Mouse (Mus musculus) forebrain, postnatal 0 days (tissue): ENCODE measurements around the gene Lman2. TPM values are rescaled to one million over a fixed set of nuclear protein-coding genes. Genes with fewer than 3 reads are reported as not detected.

Source experiments
- ATAC-seq: fragments of 200-750 bp; cut with Nextera tagmentation; 2 replicates; pipeline ENCODE4 v1.8.0; 2017; ENCODE audit warnings: mild to moderate bottlenecking, moderate library complexity
- DNase-seq: peaks from one replicate; pipeline ENCODE4 v3.0.0-alpha.2; 2015
- H3K27ac ChIP-seq: fragments of 300-500 bp; sonication (generic); 2 replicates; pipeline ENCODE4 v1.5.1; 2014; ENCODE audit warnings: low read depth, mild to moderate bottlenecking, antibody characterized with exemption, low read length, moderate library complexity, mixed read lengths
- H3K27me3 ChIP-seq: fragments of 300-500 bp; sonication (generic); 2 replicates; pipeline ENCODE4 v1.6.1; 2014; ENCODE audit warnings: mild to moderate bottlenecking, low read length, mixed read lengths; ENCODE audit not compliant: insufficient read depth
- H3K36me3 ChIP-seq: fragments of 300-500 bp; sonication (generic); 2 replicates; pipeline ENCODE4 v1.6.1; 2014; ENCODE audit warnings: mild to moderate bottlenecking, moderate library complexity; ENCODE audit not compliant: insufficient read depth
- H3K4me1 ChIP-seq: fragments of 300-500 bp; sonication (generic); 2 replicates; pipeline ENCODE4 v1.6.1; 2014; ENCODE audit warnings: antibody characterized with exemption; ENCODE audit not compliant: insufficient read depth
- H3K4me2 ChIP-seq: fragments of 300-500 bp; sonication (generic); 2 replicates; pipeline ENCODE4 v1.6.1; 2014; ENCODE audit warnings: low read depth, mild to moderate bottlenecking, moderate library complexity
- H3K4me3 ChIP-seq: fragments of 300-500 bp; sonication (generic); 2 replicates; pipeline ENCODE4 v1.5.1; 2014; ENCODE audit warnings: low read depth, low read length, mixed read lengths
- H3K9ac ChIP-seq: fragments of 300-500 bp; sonication (generic); 2 replicates; pipeline ENCODE4 v1.6.1; 2014; ENCODE audit warnings: mild to moderate bottlenecking
- H3K9me3 ChIP-seq: fragments of 300-500 bp; sonication (generic); 2 replicates; pipeline ENCODE4 v1.6.1; 2016; ENCODE audit warnings: low read length
- CTCF ChIP-seq: sonication (generic); IDR thresholded peaks from 2 replicates; pipeline ENCODE4 v1.5.1; 2016; ENCODE audit warnings: antibody characterized with exemption, control low read depth, low read depth
- WGBS: fragments of 180-500 bp; shearing (Covaris S2); extraction: QIAGEN DNeasy Blood & Tissue Kit; methylation state at CpG from one replicate; pipeline ENCODE4 v1.1.7; 2014; 5-methylcytosine and 5-hydroxymethylcytosine counted together
- polyA plus RNA-seq: library from polyadenylated mRNA; unstranded; fragments of >200 nt; fragmentation: Nextera tagmentation; extraction: Ambion mirVana; gene quantifications from 2 replicates; pipeline ENCODE4 v1.2.1, GENCODE M21; 2015
- total RNA-seq: library from RNA; depleted of rRNA; stranded (reverse); fragments of >200 nt; gene quantifications from 2 replicates; pipeline ENCODE4 v1.2.3, GENCODE M21; 2014

Gene Lman2
- total and polyA plus RNA-seq, 2 experiments from 2014 or later: 32.8 to 62.6 TPM

DNA sequence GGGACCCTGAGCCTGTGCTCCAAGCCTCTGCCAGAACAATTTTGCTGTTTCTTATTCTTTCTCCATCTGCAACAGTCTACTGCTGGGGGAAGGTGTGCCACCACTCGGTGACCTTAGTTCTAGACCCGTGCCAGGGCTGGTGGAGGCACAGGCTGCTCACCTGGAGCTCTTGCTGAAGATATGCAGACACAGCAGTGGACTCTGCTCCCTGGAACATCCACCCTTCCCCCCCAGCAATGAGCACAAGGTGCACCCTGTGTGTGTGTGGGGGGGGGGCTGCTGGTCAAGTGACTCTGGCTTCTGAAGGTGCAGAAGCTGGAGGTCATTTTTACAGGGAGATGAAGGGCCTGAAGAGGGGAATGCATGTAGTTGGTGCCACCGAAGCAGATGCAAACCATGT lies 28.1 kb upstream of the Lman2 start:
- H3K4me3 ChIP-seq: no peak overlapping the region
- no peaks in the 10 kb centered on the region for H3K36me3 ChIP-seq
- H3K4me1 ChIP-seq: no peaks in the 10 kb centered on the region
- H3K9me3 ChIP-seq: no peaks in the 10 kb centered on the region
- TF ChIP-seq CTCF: no peak
- no peak overlapping the region for H3K9ac ChIP-seq
- WGBS: 74% methylated on average over 3 of the region's 3 CpGs
- H3K27ac ChIP-seq: no peak overlapping the region
- H3K4me2 ChIP-seq: no peak overlapping the region
- no peak for ATAC-seq
- H3K27me3 ChIP-seq: no peaks in the 10 kb centered on the region
- DNase-seq: no peak

DNA sequence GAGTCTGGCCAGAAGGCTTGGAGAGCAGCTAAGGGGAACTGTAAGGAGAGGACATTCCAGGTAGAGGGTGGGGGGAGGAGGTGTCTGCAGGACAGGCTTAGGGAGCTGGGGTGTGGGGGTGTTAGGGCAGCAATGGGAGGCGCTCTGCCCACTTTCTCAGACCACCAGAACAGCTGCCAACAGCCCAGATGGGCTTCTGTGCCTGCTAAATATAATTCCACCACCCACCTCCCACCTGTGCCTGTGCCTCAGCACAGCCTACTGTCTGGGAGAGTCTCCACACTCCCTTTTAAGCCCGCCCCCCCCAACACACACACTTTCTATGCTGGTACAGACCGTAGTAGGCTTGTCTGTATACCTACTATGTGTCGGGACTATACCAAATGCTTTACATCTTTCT lies 19.2 kb upstream of the Lman2 start:
- Histone ChIP-seq H3K9ac (no peak overlapping the region), H3K27me3 (peaks cover 29% of the 10 kb centered on the region), H3K9me3 (no peaks in the 10 kb centered on the region), H3K4me2 (no peak overlapping the region), H3K36me3 (no peaks in the 10 kb centered on the region), H3K4me3 (no peak overlapping the region), H3K27ac (no peak overlapping the region), H3K4me1 (no peaks in the 10 kb centered on the region)
- WGBS: 76% methylated on average over 4 of the region's 4 CpGs
- DNase-seq (no peak), ATAC-seq (no peak)
- TF ChIP-seq CTCF: no peak

DNA sequence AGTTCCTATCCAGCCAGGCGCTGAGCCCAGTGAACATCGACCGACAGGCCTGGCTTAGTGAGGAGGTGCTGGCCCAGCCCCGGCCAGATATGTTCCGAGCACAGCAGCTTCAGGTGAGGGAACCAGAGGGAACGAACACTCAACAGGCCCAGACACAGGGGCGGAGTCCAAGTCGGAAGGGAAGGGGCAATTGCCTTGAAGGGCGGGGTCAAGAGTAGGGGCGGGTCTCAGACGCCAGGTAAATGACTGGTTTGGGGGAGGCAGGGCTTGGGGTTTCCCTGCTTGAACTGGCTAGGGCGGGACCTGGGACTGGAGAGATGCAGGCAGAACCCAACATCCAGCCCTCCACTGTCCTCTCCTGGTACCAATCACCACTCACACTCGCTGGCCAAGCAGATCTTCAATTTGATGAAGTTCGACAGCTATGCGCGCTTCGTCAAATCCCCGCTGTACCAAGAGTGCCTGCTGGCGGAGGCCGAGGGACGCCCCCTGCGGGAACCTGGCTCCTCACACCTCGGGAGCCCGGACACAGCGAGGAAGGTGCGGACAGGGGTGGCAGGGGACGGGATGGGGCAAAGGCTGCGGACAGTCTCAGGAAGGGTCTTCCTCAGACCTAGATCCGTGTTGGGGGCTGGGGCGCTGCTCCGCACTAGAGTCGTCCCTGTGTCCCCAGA lies 16.5 kb upstream of the Lman2 start:
- H3K4me1 ChIP-seq: no peaks in the 10 kb centered on the region
- ATAC-seq (no peak), DNase-seq (no peak)
- H3K4me3 ChIP-seq: no peak overlapping the region
- H3K4me2 ChIP-seq: no peak overlapping the region
- TF ChIP-seq CTCF: no peak
- no peak overlapping the region for H3K9ac ChIP-seq
- no peaks in the 10 kb centered on the region for H3K36me3 ChIP-seq
- H3K9me3 ChIP-seq: no peaks in the 10 kb centered on the region
- peaks cover 32% of the 10 kb centered on the region for H3K27me3 ChIP-seq
- WGBS: 8% methylated on average over 32 of the region's 32 CpGs
- no peak overlapping the region for H3K27ac ChIP-seq

DNA sequence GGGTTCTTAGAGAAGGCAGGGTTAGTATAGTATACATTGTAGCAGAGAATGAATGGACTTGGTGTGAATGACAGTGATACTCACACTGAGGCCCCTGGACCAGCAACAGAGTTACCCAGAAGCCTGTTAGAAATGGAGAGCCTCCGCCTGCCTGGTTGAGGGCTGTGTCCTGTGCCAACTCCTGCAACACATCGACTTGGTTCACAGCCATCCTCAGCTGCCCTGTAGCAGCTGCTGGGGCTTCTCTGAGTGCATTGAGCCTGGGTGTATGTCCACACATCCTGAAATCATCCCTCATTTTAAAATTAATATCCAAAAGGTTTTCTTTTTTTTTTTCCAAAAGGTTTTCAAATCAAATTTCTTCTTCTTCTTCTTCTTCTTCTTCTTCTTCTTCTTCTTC lies 13.3 kb upstream of the Lman2 start:
- no peak overlapping the region for H3K27ac ChIP-seq
- peaks cover 25% of the 10 kb centered on the region for H3K27me3 ChIP-seq
- TF ChIP-seq CTCF: no peak
- H3K36me3 ChIP-seq: no peaks in the 10 kb centered on the region
- no peaks in the 10 kb centered on the region for H3K9me3 ChIP-seq
- no peak overlapping the region for H3K4me2 ChIP-seq
- no peak for DNase-seq
- ATAC-seq: no peak
- H3K9ac ChIP-seq: no peak overlapping the region
- 53% methylated on average over 2 of the region's 2 CpGs for WGBS
- H3K4me1 ChIP-seq: no peaks in the 10 kb centered on the region
- H3K4me3 ChIP-seq: no peak overlapping the region

DNA sequence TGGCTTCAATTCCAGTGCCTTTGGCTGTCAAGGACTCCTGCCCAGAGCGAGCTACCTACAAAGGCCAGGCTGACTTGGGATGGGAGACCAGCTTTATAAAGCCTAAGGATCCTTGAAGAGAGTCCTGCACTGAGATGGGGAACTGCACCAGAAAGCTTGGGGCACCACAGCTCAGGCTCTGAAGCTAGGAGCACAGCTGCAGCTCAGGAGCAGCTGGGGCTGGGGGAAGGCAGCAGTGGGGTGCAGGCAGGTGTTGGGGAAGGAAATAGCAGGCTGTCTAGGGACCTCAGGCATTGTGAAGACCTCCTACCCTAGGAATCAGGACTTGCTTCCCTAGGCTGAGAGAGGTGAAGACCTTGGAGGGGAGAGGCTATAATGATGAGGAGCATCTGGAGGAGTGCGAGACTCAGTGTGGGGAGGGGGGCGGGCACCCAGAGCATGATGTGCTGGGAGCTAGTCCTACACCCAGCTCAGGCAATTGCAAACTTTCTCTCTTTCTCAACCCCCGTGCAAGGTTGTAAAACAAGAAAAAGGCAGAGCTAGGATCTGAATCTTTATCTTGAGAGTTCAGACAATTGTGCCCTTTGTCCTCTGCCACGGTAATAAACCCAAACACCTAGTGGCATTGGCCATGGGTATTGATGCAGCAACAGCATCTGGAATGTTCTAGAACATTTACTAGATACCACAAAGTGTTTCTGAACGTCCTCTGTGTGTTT lies 11.8 kb upstream of the Lman2 start:
- no peaks in the 10 kb centered on the region for H3K36me3 ChIP-seq
- H3K9ac ChIP-seq: no peak overlapping the region
- DNase-seq (no peak), ATAC-seq (no peak)
- no peaks in the 10 kb centered on the region for H3K9me3 ChIP-seq
- H3K4me1 ChIP-seq: no peaks in the 10 kb centered on the region
- no peak for TF ChIP-seq CTCF
- no peak overlapping the region for H3K4me2 ChIP-seq
- no peak overlapping the region for H3K4me3 ChIP-seq
- no peak overlapping the region for H3K27ac ChIP-seq
- peaks cover 18% of the 10 kb centered on the region for H3K27me3 ChIP-seq
- WGBS: 67% methylated on average over 6 of the region's 6 CpGs

DNA sequence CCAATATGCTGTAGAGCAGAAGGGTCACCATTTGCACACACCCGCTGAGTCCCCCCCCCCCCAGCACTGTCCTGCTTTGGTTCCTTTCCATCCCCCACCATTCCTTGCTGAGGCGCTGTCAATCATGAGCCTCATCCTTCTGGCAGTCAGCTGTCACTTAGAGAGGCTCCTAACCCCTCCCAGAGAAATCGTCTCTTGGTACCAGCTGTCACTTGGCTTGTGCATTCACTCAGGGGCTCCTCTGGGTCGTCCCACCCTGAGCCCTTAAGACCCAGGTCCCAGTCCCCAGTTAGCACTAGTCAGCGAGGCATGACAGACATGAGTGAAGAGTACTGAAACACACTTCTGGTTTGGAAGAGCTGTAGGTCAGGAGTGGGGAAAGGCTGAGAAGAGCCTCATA lies 9.2 kb upstream of the Lman2 start:
- Histone ChIP-seq H3K27ac (no peak overlapping the region), H3K9ac (no peak overlapping the region), H3K36me3 (no peaks in the 10 kb centered on the region), H3K4me2 (no peak overlapping the region), H3K4me1 (no peaks in the 10 kb centered on the region), H3K9me3 (no peaks in the 10 kb centered on the region), H3K27me3 (peaks cover 7% of the 10 kb centered on the region; the same call in 1 of the 2 replicates), H3K4me3 (no peak overlapping the region)
- DNase-seq (no peak), ATAC-seq (no peak)
- TF ChIP-seq CTCF: no peak
- 54% methylated on average over 5 of the region's 5 CpGs for WGBS

DNA sequence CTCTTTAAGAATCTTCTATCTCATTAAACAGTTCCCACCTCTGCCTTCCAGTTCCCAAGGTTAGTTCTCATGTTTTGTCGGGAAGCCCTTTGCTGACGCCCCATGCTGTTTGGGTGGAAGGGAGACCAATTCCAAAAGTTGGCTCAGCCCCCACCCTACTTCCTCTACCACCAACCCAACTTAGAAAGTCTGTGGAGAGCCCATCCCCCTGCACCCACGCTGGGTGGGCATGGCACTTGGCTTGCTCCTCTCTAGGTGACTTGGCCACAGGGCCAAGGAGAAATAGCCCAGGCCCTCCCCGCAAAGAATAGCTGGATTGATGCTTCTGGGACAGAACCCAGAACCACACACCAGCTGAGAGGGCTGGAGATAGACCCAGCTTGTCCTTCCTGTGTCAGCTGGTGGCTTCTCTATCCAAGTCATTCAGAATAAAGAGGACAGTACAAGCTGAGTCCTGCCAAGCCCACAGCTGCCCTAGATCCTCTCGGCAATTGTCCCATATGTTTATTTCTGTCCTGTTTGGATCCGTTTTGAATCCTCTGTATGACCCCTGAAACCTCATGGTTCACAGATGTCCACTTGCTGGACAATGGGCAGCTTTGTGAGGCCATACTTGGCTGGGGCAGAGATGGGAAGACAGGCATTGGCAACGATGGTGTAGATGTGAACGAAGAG lies 8.6 kb upstream of the Lman2 start:
- DNase-seq (no peak), ATAC-seq (no peak)
- no peak overlapping the region for H3K9ac ChIP-seq
- H3K4me1 ChIP-seq: no peaks in the 10 kb centered on the region
- WGBS: 70% methylated on average over 8 of the region's 8 CpGs
- no peaks in the 10 kb centered on the region for H3K36me3 ChIP-seq
- H3K27me3 ChIP-seq: peaks cover 7% of the 10 kb centered on the region; the same call in 1 of the 2 replicates
- TF ChIP-seq CTCF: no peak
- H3K9me3 ChIP-seq: no peaks in the 10 kb centered on the region
- H3K27ac ChIP-seq: no peak overlapping the region
- H3K4me3 ChIP-seq: no peak overlapping the region
- no peak overlapping the region for H3K4me2 ChIP-seq
